Mouse (Mus musculus) cerebellum, adult 18-20 months (tissue): Measurements from ENCODE around the gene Hykk.

Source experiments
- DNase-seq, 2 experiments: peaks; one replicate each; pipeline ENCODE4 v3.0.0; 2021

Hykk gene

GRCm38 (mm10) chr9:54981291-54982191 is 64.5 kb downstream of the Hykk start:
- peak; percentile 4 to 6 for DNase-seq

GRCm38 (mm10) chr9:54982401-54982800 is 65.3 kb downstream of the Hykk start:
- DNase-seq, result no peak

- no peak for DNase-seq
Measured at GRCm38 (mm10) chr9:54990362-54990761, 73.3 kb downstream of the Hykk start.

GRCm38 (mm10) chr9:54994381-54994780 is 77.3 kb downstream of the Hykk start:
- no peak for DNase-seq

- DNase-seq, result no peak
Measured at GRCm38 (mm10) chr9:54995645-54996044, 78.6 kb downstream of the Hykk start.
